Mouse (Mus musculus) 3T3-L1 (cell line): ENCODE results near the gene Wrap73.

Source experiments
- DNase-seq: peaks from one replicate; pipeline ENCODE4 v3.0.0-alpha.2; 2015; ENCODE audit warnings: low read depth, low spot score

Wrap73 gene

GRCm38 (mm10) chr4:154139671-154140181 lies 2.4 kb upstream of the Wrap73 start:
- no peak for DNase-seq

GRCm38 (mm10) chr4:154140182-154140212 lies 2.2 kb upstream of the Wrap73 start, which contains the start of gene Trp73:
TSS of gene Trp73 (minus strand) at chr4:154140208.
- DNase-seq: no peak

- no peak for DNase-seq
These were observed 1.8 kb upstream of the Wrap73 start for GRCm38 (mm10) chr4:154140213-154141008.

GRCm38 (mm10) chr4:154141009-154141867 lies 934 bp upstream of the Wrap73 start:
- no peak for DNase-seq

GRCm38 (mm10) chr4:154144712-154145111 lies 2.5 kb downstream of the Wrap73 start:
- no peak for DNase-seq

GRCm38 (mm10) chr4:154146342-154146741 lies 4.2 kb downstream of the Wrap73 start:
- DNase-seq: no peak

- no peak for DNase-seq
These were observed 11.9 kb downstream of the Wrap73 start for GRCm38 (mm10) chr4:154154104-154154503.

- DNase-seq: no peak
These were observed 13.9 kb downstream of the Wrap73 start for GRCm38 (mm10) chr4:154156050-154156449.

- no peak for DNase-seq
These were observed 15.9 kb downstream of the Wrap73 start for GRCm38 (mm10) chr4:154157970-154158662.

GRCm38 (mm10) chr4:154159002-154159401 lies 16.8 kb downstream of the Wrap73 start:
- DNase-seq: peak; percentile 90

- peak; percentile 39 for DNase-seq
These were observed 17.9 kb downstream of the Wrap73 start for GRCm38 (mm10) chr4:154159961-154160537.

- peak; percentile 94 for DNase-seq
These were observed 18.6 kb downstream of the Wrap73 start, which contains the start of gene Tprgl for GRCm38 (mm10) chr4:154160538-154161390. TSS of gene Tprgl (minus strand) at chr4:154160666.

- peak; percentile 81 for DNase-seq
These were observed 21.1 kb downstream of the Wrap73 start for GRCm38 (mm10) chr4:154163296-154163695.

GRCm38 (mm10) chr4:154167053-154167452 lies 24.9 kb downstream of the Wrap73 start:
- peak; percentile 54 for DNase-seq

GRCm38 (mm10) chr4:154170021-154170420 lies 27.8 kb downstream of the Wrap73 start:
- DNase-seq: no peak

- no peak for DNase-seq
These were observed 28.5 kb downstream of the Wrap73 start, which contains the start of gene Megf6 for GRCm38 (mm10) chr4:154170506-154171150. TSS of gene Megf6 (plus strand) at chr4:154170730.

GRCm38 (mm10) chr4:154171151-154171930 lies 29.2 kb downstream of the Wrap73 start:
- no peak for DNase-seq

GRCm38 (mm10) chr4:154171931-154172604 lies 29.9 kb downstream of the Wrap73 start:
- no peak for DNase-seq

GRCm38 (mm10) chr4:154177257-154177656 lies 35.1 kb downstream of the Wrap73 start:
- DNase-seq: no peak
